Mouse (Mus musculus) regulatory T cell (primary cell): ENCODE data around the gene Bzw2.

Source experiments
- in situ Hi-C: fragments of 300-600 bp; cut with MboI, MseI; formaldehyde crosslinking; loops from one replicate; pipeline ENCODE4 v1.15.1; 2025; ENCODE audit warnings: high pct_unique_total_duplicates

Gene Bzw2

GRCm38 (mm10) chr12:36078101-36078899 is 79.6 kb downstream of the Bzw2 start:
- in situ Hi-C loops, result no loop called here

- in situ Hi-C loops, result no loop called here
These were observed 85.0 kb downstream of the Bzw2 start for GRCm38 (mm10) chr12:36072860-36073259.

DNA sequence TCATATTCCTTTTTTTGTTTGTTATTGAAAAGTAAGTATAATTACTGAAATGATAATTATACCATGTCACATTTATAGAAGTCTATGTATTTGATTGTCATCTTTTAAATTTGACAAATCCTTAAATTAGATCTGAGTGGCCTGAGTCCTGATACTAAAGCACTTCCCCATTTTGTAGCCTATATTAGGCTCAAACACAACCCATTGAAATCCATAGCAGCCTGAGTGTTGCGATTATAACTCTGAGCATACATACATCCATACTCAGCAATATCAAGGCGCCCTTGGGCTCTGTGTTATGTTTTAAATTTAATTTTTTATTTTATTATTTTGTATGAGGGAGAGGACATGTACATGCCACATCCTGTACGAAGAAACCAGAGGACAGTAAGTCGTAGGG is 87.6 kb downstream of the Bzw2 start:
- in situ Hi-C loops, result no loop called here

DNA sequence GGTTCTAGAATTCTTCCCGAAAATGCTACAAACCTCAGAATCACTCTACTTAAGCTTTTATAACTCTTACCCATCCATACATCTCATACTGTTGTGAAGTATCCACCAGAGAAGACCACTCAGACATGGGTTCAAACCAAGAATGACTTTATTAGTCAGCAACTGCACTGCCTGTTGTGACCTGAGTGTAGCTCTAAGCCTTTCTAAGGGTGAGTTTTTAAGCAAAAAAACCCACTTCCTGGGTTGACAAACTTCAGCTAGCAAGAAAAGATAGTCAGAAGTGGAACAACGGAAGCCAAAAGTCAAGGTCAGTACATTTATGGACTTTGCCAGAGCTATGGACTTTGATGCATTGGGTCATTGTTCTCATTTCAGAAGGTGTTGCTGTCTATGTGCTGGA is 90.3 kb downstream of the Bzw2 start:
- in situ Hi-C loops, result no loop called here

DNA sequence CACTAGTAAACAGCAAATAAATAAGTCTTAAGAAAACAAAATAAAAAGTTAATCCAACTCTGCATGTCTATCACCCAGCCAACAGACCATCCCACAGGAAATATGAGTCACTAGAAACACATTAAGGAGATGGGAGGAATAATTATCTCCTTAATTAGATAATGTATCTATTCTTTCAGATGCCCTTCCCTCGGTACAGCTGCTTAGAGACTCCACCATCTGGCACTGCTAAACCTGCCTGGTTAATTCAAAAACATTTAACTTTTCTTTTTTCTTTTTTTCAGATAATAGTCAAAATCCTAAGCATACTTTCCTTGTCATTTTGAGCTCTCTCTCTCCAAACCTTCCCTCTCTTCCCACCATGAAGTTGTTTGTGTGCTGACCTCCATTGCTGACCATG is 92.0 kb downstream of the Bzw2 start:
- in situ Hi-C loops, result no loop called here

- in situ Hi-C loops, result no loop called here
These were observed 100.2 kb downstream of the Bzw2 start for GRCm38 (mm10) chr12:36057699-36058098.

DNA sequence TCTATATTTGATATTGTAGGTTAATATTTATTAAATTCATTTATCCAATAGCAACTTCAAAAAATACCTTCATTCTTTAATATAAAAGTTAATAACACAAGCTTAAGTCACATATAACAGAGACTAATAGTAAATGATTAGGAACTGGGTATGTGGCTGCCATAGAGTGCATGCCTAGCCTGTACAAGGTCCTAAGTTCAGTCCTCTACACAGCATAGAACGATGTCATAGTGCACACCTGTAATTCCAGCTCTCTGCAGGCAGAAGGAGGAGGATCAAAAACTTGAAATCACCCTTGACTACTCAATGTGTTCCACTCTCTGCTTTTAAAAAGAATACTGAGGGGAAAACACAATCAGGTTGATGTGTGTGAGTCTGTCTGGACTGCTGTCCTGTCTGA is 107.6 kb downstream of the Bzw2 start:
- in situ Hi-C loops, result no loop called here

GRCm38 (mm10) chr12:36047593-36047992 is 110.3 kb downstream of the Bzw2 start:
- in situ Hi-C loops, result no loop called here

GRCm38 (mm10) chr12:36046196-36046595 is 111.7 kb downstream of the Bzw2 start:
- in situ Hi-C loops, result no loop called here

- in situ Hi-C loops, result loop anchor here (5.0 kb wide), 1 partner anchor 113 kb away; the partner anchor contains the start of genes Ankmy2 and Bzw2
These were observed 113.2 kb downstream of the Bzw2 start for GRCm38 (mm10) chr12:36044691-36045090.

DNA sequence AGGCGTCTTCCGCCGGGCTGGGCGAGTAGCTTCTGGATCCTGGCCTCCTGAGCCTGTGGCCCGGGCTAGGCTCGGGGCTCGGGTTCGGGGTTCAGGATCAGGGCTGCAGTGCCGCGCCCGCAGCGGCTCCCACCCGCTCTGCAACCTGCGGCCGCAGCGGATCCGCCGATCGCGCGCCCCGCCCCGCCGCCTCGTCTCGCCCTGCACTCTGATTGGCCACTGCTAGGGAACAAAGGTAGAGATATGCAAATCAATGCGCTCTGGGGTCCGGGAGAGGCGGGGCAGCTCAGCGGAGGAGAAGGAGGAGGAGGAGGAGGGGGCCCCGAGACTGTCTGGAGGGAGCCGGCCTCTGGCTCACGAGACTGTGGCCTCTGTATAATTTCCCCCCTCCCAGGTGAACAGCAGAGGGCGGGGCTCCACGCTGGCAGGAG is 115.5 kb downstream of the Bzw2 start, which contains the start of gene Tspan13:
Gene Tspan13 (minus strand): TSS at position 153 of the 431 bp plus-strand sequence.
- in situ Hi-C loops, result loop anchor here (5.0 kb wide), 1 partner anchor 115 kb away; the partner anchor contains the start of genes Ankmy2 and Bzw2
